Mouse (Mus musculus) liver, embryonic 11.5 days (tissue): ENCODE measurements around the gene Mcpt8. TPM values are rescaled to one million over a fixed set of nuclear protein-coding genes. Genes with fewer than 3 reads are reported as not detected.
"Not testable (repeated sequence)": the region's sequence is repeated elsewhere in the genome, so short reads cannot be mapped to it uniquely, and the experiment has no call there.

Experiments used
- ATAC-seq: fragments of 200-750 bp; cut with Nextera tagmentation; replicated peaks from 2 replicates; pipeline ENCODE4 v1.8.0; 2017; ENCODE audit warnings: moderate number of reproducible peaks, mild to moderate bottlenecking, moderate TSS enrichment, moderate library complexity; ENCODE audit not compliant: low FRiP score
- DNase-seq: peaks from one replicate; pipeline ENCODE4 v3.0.0-alpha.2; 2017; ENCODE audit warnings: low spot score
- H3K27ac ChIP-seq: fragments of 300-500 bp; sonication (generic); 2 replicates; pipeline ENCODE4 v1.5.1; 2014; ENCODE audit warnings: mild to moderate bottlenecking, low read depth, low read length, control low read depth
- H3K27me3 ChIP-seq: fragments of 300-500 bp; sonication (generic); replicated peaks from 2 replicates; pipeline ENCODE4 v1.6.1; 2014; ENCODE audit warnings: low read length, mixed read lengths; ENCODE audit not compliant: control insufficient read depth, insufficient read depth
- H3K36me3 ChIP-seq: fragments of 300-500 bp; sonication (generic); 2 replicates; pipeline ENCODE4 v1.6.1; 2014; ENCODE audit warnings: mild to moderate bottlenecking, low read length, moderate library complexity, mixed read lengths; ENCODE audit not compliant: control insufficient read depth, insufficient read depth
- H3K4me1 ChIP-seq: fragments of 300-500 bp; sonication (generic); replicated peaks from 2 replicates; pipeline ENCODE4 v1.6.1; 2014; ENCODE audit warnings: low read length, mixed read lengths; ENCODE audit not compliant: control insufficient read depth, insufficient read depth
- H3K4me2 ChIP-seq: fragments of 300-500 bp; sonication (generic); 2 replicates; pipeline ENCODE4 v1.6.1; 2014; ENCODE audit warnings: mild to moderate bottlenecking, control low read depth, moderate library complexity
- H3K4me3 ChIP-seq: fragments of 300-500 bp; sonication (generic); 2 replicates; pipeline ENCODE4 v1.5.1; 2014; ENCODE audit warnings: low read depth, low read length, control low read depth
- H3K9ac ChIP-seq: fragments of 300-500 bp; sonication (generic); 2 replicates; pipeline ENCODE4 v1.6.1; 2014; ENCODE audit warnings: low read depth, low read length, control low read depth
- H3K9me3 ChIP-seq: fragments of 300-500 bp; sonication (generic); 2 replicates; pipeline ENCODE4 v1.6.1; 2016; ENCODE audit warnings: low read length, inconsistent platforms, mixed read lengths; ENCODE audit not compliant: control insufficient read depth
- WGBS: fragments of 180-500 bp; shearing (Covaris S2); extraction: QIAGEN DNeasy Blood & Tissue Kit; methylation state at CpG from one replicate; pipeline ENCODE4 v1.1.7; 2014; 5-methylcytosine and 5-hydroxymethylcytosine counted together
- polyA plus RNA-seq: library from polyadenylated mRNA; unstranded; fragments of >200 nt; fragmentation: Nextera tagmentation; extraction: Ambion mirVana; gene quantifications from 2 replicates; pipeline ENCODE4 v1.2.1, GENCODE M21; 2014

Gene Mcpt8
- polyA plus RNA-seq, 1 experiment from 2014 or later = not detected

DNA sequence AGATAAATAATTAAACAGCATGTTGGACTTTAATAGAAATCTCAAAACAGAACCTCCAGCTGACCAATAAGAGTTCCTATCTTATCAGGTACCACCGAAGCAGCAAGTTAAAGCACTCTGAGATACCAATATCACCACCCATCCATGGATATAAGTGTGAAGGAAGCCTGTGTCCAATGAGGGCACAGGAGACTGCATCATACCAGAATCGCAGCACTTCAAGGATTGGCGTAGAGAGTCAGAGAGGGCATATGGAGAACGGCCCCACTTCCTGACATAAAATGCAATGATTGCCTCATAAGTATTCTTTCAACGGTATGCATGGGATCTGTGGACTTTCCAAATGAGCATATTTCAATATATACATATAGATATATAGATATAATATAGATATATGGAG lies 19.9 kb upstream of the Mcpt8 start:
- 81% methylated on average over 5 of the region's 5 CpGs for WGBS
- Histone ChIP-seq H3K27ac (no peak overlapping the region), H3K4me1 (no peaks in the 10 kb centered on the region), H3K9ac (no peak overlapping the region), H3K4me3 (no peak overlapping the region), H3K36me3 (no peaks in the 10 kb centered on the region), H3K9me3 (no peaks in the 10 kb centered on the region), H3K27me3 (no peaks in the 10 kb centered on the region), H3K4me2 (no peak overlapping the region)
- DNase-seq (no peak), ATAC-seq (no peak)

DNA sequence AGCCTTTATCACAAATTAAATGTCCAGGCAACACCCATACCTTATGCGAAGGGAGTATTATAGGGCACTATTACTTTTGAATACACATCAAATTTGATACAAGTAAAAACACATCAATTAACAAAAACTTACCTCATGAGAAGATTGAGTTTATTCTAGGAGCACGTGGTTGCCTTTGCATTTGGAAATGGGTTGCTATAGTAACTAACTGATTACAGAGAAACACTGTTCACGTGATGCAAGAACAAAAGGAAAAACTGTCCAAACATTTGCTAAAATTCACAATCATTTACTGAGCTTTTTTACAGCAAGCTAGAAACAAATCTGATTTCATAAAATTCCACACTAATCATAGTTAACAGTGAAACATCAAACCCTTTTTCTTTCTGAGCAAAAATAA lies 18.4 kb upstream of the Mcpt8 start:
- Histone ChIP-seq H3K4me2 (no peak overlapping the region), H3K4me3 (no peak overlapping the region), H3K27me3 (no peaks in the 10 kb centered on the region), H3K27ac (no peak overlapping the region), H3K9ac (no peak overlapping the region), H3K36me3 (no peaks in the 10 kb centered on the region), H3K4me1 (no peaks in the 10 kb centered on the region), H3K9me3 (no peaks in the 10 kb centered on the region)
- 67% methylated on average over 3 of the region's 3 CpGs for WGBS
- no peak for ATAC-seq
- DNase-seq = no peak

GRCm38 (mm10) chr14:56102386-56102785 lies 17.3 kb upstream of the Mcpt8 start, which contains the start of gene Ctsg:
Gene Ctsg, minus strand, starts transcription at chr14:56102574.
- ATAC-seq (no peak), DNase-seq (no peak)
- no peaks in the 10 kb centered on the region for H3K27me3 ChIP-seq
- H3K27ac ChIP-seq = no peak within 1 kb of the TSS
- no peak within 1 kb of the TSS for H3K9ac ChIP-seq
- no peak within 1 kb of the TSS for H3K4me2 ChIP-seq
- no peaks in the 10 kb centered on the region for H3K4me1 ChIP-seq
- H3K9me3 ChIP-seq = no peaks in the 10 kb centered on the region
- WGBS = 63% methylated on average over 10 of the region's 10 CpGs
- no peaks in the 10 kb centered on the region for H3K36me3 ChIP-seq
- H3K4me3 ChIP-seq = no peak within 1 kb of the TSS

DNA sequence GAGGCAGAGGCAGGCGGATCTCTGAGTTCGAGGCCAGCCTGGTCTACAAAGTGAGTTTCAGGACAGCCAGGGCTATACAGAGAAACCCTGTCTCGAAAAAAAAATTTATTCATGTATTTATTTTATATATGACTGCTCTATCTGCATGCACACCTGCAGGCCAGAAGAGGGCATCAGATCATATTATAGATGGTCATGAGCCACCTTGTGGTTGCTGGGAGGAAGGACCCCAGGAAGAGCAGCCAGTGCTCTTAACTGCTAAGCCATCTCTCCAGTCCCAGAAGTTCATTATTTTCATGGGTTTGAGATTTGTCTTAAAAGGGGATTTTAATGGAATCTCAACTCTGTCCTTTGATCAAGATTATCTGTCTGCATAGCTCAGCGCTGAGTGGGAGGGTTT lies 13.9 kb upstream of the Mcpt8 start:
- Histone ChIP-seq H3K9ac (no peak overlapping the region), H3K27ac (no peak overlapping the region), H3K27me3 (no peaks in the 10 kb centered on the region), H3K4me1 (no peaks in the 10 kb centered on the region), H3K4me2 (no peak overlapping the region), H3K4me3 (no peak overlapping the region), H3K9me3 (no peaks in the 10 kb centered on the region), H3K36me3 (no peaks in the 10 kb centered on the region)
- ATAC-seq (no peak), DNase-seq (no peak)
- 67% methylated on average over 4 of the region's 4 CpGs for WGBS

GRCm38 (mm10) chr14:56097597-56097996 lies 12.5 kb upstream of the Mcpt8 start:
- Histone ChIP-seq H3K9ac (no peak overlapping the region), H3K27ac (no peak overlapping the region), H3K4me1 (no peaks in the 10 kb centered on the region), H3K4me3 (no peak overlapping the region), H3K4me2 (no peak overlapping the region), H3K9me3 (no peaks in the 10 kb centered on the region), H3K36me3 (no peaks in the 10 kb centered on the region), H3K27me3 (no peaks in the 10 kb centered on the region)
- DNase-seq = no peak
- 55% methylated on average over 1 of the region's 1 CpGs for WGBS
- ATAC-seq = no peak

DNA sequence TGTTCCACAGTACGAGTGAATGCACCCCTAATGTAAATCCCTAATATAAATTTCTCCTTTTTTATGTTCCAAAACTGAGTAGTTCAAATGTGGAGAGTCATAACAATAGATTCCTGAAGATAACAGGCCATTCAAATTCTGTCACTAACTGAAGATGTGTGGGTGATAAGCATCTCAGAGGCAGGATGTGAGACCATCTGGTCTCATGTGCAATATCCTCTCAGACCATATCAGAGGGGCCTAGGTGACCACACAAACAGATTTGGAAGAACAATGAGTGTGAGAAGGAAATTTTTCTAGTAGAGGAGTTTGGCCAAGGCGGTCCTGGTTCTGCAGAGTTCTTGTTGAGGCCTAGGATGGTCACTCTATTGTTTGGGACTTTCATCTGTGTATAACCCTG lies 8.3 kb upstream of the Mcpt8 start:
- ATAC-seq (no peak), DNase-seq (no peak)
- Histone ChIP-seq H3K27me3 (no peaks in the 10 kb centered on the region), H3K4me2 (no peak overlapping the region), H3K9ac (no peak overlapping the region), H3K9me3 (no peaks in the 10 kb centered on the region), H3K4me1 (no peaks in the 10 kb centered on the region), H3K4me3 (no peak overlapping the region), H3K27ac (no peak overlapping the region), H3K36me3 (no peaks in the 10 kb centered on the region)
- 54% methylated on average over 2 of the region's 2 CpGs for WGBS

GRCm38 (mm10) chr14:56086711-56087110 lies 1.6 kb upstream of the Mcpt8 start:
- Histone ChIP-seq H3K27me3 (no peaks in the 10 kb centered on the region), H3K36me3 (no peaks in the 10 kb centered on the region), H3K4me1 (no peaks in the 10 kb centered on the region), H3K9me3 (no peaks in the 10 kb centered on the region), H3K4me3 (no peak overlapping the region), H3K27ac (no peak overlapping the region), H3K9ac (no peak overlapping the region), H3K4me2 (no peak overlapping the region)
- WGBS = 56% methylated on average over 3 of the region's 3 CpGs
- ATAC-seq = no peak
- no peak for DNase-seq

- no peak overlapping the region for H3K4me3 ChIP-seq
- DNase-seq = no peak
- H3K4me2 ChIP-seq = no peak overlapping the region
- H3K9ac ChIP-seq = no peak overlapping the region
- no peaks in the 10 kb centered on the region for H3K27me3 ChIP-seq
- no peaks in the 10 kb centered on the region for H3K4me1 ChIP-seq
- no peak for ATAC-seq
- no peaks in the 10 kb centered on the region for H3K9me3 ChIP-seq
- 81% methylated on average over 4 of the region's 4 CpGs for WGBS
- no peak overlapping the region for H3K27ac ChIP-seq
- H3K36me3 ChIP-seq = no peaks in the 10 kb centered on the region
Measured at GRCm38 (mm10) chr14:56082016-56082415, 3.1 kb downstream of the Mcpt8 start.

DNA sequence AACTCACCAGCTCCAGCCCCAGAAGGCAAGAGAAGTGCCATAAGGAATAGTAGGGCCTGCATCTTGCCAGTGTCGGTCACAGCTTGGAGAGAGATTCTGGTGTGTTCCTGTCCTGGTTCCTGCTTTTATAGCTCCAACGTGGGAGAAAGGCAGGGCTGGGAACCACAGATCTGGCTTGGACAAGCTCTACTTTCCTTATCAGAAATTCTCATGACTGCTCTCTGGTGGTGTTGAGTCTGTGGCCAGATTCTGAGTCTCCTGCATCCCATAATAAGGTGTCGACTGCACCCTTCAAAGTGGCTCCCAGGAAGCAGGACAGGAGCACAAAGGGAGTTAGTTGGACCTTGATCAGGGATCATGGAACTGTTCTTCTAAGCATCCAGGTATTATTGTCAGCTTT lies 22.9 kb downstream of the Mcpt8 start, which contains the start of gene Mcpt4:
Gene Mcpt4 (minus strand): TSS at position 101 of the 400 bp plus-strand sequence.
- not testable (repeated sequence) for H3K36me3 ChIP-seq, ATAC-seq, H3K9me3 ChIP-seq, H3K4me3 ChIP-seq, H3K9ac ChIP-seq, H3K27ac ChIP-seq, H3K27me3 ChIP-seq, DNase-seq, H3K4me2 ChIP-seq, H3K4me1 ChIP-seq
- 52% methylated on average over 3 of the region's 3 CpGs for whole genome bisulfite sequencing
